Mouse (Mus musculus) C3H10T1/2 (cell line): Measurements from ENCODE around the gene Nelfa. TPM values are rescaled to one million over a fixed set of nuclear protein-coding genes. Genes with fewer than 3 reads are reported as not detected.

Experiments
- polyA plus RNA-seq, 2 experiments: library from polyadenylated mRNA; unstranded; fragments of >200 nt; fragmentation: generic; extraction: Trizol; gene quantifications; one replicate each; pipeline ENCODE4 v1.2.1; 2012; ENCODE audit warnings: missing spikeins in 2 of 2

Gene Nelfa
- polyA plus RNA-seq = 10 to 100 TPM; 12.0 to 20.6 TPM

DNA sequence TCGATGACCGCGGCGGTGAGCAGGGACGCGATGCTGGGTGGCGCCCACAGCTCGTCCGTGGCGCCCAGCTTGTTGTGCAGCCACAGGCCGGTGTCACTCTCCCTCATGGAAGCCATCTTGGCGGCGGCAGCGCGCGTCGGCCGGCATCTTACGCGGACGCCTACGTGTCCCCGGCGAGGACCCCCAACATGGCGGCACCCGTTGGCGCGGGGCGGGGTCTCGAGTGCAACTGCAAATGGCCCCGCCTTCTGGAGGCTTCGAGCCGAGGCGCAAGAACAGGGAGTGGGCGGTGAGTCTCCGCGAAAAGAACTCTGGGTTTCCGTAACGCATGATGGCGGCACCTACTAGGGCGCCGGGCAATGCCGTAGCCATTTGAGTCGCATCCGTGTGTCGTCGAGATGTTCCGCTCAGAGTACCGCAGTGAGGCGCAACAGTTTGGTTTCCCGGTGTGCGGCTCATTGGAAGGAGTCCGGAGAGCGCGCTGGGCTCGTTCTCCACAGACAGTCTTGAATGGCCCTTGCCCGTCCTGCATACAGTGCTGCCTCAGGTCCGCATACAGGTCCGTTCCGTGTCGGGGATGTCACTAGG is at the start of gene Nelfa:
TSS of gene Nelfa (minus strand) at position 294 of the 588 bp plus-strand sequence.

DNA sequence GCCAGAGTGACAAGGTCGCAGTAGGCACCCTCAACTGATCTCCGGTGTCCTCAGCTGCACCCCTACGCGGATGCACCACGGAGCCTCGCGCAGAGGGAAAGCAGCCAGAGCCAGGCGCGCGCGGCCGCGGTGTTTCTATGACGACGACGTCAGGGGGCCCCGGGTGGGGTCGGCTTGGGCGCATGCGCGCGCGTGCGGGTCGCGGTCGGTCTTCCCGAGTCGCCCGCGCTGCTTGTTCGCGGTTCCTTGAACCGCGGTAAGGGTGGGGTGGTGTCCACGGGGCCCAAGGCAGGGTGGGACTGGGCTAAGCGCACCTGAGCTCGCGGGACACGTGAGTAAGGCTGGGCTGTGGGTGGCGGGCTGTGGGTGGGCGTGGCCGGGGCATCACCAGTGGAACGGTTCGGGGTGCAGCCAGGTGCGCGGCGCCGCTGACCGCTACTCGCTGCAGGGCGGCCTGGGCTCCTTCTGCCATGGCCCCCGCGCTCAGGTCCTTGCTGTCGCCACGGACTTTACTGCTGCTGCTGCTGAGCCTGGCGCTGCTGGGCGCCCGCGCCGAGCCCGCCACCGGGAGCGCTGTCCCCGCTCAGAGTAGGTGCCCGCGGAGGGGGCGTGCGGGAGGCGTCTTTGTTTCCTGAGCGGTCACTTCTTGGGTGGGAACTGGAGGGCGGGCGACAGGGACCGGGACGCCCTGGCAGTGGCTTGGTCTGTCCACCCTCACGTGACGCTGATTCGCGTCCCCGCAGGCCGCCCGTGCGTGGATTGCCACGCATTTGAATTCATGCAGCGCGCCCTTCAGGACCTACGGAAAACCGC is 47.3 kb upstream of the Nelfa start, which contains the start of gene Gm1673:
TSS of gene Gm1673 (plus strand) at position 125 of the 813 bp plus-strand sequence.

Other genes with a start within 250 kb of the Nelfa start
- gene Fgfr3, start 214.7 kb downstream of the Nelfa start, polyA plus RNA-seq = 1 to 10 TPM in 1 of 2 experiments, under 1 TPM in 1; 0.12 to 1.5 TPM
- gene Letm1, start 153.6 kb downstream of the Nelfa start, polyA plus RNA-seq = 10 to 100 TPM; 17.4 to 20.8 TPM
- gene Nsd2, start 115.7 kb downstream of the Nelfa start, polyA plus RNA-seq = 10 to 100 TPM; 16.4 to 18.4 TPM
- gene Gm1673, start 47.0 kb upstream of the Nelfa start, polyA plus RNA-seq = 100 to 1,000 TPM in 1 of 2 experiments, 10 to 100 TPM in 1; 61.9 to 152 TPM
- gene Nat8l, start 59.6 kb upstream of the Nelfa start, polyA plus RNA-seq = under 1 TPM in 1 of 2 experiments, not detected in 1; 0.01 TPM
- gene Poln, start 233.0 kb upstream of the Nelfa start, polyA plus RNA-seq = 1 to 10 TPM in 1 of 2 experiments, under 1 TPM in 1; 0.13 to 1.1 TPM
- 1 to 10 TPM in 1 of 2 experiments, under 1 TPM in 1; 0.87 to 2.6 TPM for gene Haus3, start 233.1 kb upstream of the Nelfa start, polyA plus RNA-seq